Mouse (Mus musculus) kidney, adult 8-10 months (tissue): Measurements from ENCODE around the gene Hk1.

Source experiments
- DNase-seq, 2 experiments: peaks; one replicate each; pipeline ENCODE4 v3.0.0; 2022

Gene Hk1

DNA sequence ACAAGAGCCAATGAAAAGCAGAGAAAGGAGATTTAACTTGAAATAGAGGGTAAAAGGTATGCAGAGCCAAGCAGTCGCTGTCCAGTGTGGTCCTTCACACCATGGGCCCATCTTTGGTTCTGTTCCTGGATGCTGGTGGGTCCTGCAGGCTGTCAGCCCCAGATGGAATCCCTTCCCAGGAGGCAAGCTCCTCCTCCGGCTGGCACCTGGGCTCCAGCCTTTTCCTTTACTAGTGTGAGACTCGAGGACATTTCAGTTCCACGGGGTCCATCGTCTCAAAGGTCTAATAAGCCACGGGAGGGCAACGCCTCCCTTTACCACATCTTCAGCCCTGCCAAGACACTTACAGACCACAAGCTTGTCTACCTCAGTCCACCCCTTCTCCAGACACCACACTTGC is 60.6 kb downstream of the Hk1 start:
- no peak for DNase-seq

DNA sequence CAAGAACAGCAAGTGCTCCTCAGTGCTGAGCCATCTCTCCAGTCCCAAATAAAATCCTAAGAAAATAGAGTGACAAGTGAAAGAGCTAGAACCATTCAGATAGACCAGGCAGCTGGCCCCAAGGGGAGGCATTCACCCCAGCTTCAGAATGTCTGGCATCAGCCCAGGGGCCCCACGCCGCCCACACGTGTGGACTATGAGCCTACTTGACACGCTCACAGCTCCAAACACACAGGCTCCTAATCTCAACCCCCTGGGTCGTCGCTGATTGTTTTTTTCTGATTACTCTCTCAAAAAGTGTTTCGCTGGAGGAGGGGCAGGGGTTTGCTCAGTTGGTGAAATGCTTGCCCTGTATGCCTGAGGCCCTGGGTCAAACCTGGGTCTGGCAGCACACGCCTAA is 63.2 kb downstream of the Hk1 start:
- DNase-seq, result no peak

DNA sequence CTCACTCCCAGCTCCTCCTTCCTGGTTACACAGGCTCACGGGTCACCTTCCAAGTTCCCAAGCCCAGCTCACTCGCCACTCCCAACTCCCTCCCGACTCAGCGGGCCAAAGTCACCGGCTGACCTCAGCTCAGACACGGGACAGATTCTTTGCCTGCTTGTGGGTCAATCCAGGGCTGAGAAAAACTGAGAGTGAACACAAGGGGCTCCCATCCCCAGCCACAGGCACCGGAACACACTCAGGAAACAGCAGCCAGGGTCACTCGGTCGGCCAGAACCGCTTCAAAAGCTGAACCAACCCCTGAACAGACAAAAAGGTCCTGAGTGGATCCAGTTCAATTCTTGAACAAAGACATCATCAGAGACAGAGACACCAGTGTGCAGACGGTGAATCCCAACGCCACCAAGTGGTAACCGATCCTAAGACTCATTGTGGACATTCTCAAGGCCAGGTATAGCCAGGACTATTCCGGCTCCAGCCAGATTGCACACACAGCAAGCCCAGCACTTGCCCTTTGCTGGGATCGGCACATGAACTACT is 65.8 kb downstream of the Hk1 start:
- peak; percentile 67 to 77 for DNase-seq

DNA sequence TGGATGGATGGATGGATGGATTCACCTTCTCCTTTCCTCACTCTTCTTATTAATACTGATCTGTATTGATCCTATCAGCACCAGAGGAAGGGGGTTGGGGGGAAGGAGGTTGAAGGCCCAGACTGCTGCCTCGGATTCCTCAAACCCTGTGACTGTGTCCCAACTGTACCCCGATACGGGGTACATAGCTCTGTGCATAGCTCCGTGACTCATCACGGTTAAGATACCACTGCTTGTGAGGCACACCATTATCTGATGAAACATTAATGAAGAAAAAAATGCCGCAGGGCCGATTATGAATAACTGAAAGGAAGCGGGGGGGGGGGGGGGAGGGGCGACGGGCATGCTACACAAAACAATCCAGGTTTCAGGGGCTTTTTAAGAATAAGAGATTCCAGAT is 66.6 kb downstream of the Hk1 start:
- DNase-seq, result no peak

DNA sequence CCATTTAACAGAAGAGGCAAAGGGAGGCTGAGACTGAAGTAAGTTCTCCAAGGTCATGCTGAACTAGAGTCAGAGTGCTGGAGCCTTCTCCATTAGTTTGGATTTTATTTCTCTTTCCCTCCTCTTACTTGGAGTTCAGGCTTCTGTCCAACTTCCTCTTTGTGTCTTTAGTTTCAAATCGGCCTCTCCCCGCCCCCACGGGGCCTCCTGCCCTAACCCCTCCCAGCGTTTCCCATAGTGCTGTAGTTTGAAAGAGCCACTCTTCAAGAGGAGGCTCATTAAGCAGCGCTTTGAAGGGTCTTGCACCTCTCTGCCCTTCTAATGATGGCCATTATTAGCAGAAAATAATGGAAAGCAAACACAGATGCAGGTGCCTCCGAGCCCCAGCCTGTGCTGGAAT is 68.2 kb downstream of the Hk1 start:
- peak; percentile 64 to 68 for DNase-seq

DNA sequence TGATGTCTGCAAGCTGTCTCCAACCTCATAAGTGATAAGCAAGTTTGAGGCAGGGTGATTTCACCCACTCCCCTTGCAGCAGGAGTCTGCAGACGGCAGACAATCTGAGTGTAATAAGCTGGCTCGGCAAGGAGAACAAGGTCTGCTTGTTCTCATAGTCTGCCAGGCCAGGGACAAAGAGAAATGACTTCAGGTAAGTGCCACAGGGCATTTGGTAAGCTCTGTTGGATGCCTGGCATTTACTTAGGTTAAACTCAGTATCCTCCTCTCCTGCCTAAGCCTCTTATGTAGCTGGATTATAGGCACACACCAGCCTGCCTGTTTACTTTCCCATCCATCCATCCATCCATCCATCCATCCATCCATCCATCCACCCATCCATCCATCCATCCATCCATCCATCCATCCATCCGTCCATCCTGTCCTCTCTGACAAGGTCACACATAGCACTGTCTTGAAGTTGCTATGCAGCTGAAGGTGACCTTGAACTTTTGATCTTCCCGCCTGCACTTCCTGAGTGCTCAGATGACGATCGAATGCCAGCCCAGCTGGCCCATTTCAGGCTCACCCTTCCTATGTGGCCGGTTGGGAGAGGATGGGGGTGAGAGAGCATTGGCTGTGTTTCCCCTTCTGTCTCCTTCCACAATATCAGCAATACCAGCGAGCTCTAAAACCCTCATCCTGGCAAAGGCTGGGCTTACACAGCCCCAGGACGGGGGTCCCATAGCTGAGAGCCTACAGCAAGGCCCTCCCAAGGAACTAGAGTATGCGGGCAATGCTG is 69.3 kb downstream of the Hk1 start:
- no peak for DNase-seq

DNA sequence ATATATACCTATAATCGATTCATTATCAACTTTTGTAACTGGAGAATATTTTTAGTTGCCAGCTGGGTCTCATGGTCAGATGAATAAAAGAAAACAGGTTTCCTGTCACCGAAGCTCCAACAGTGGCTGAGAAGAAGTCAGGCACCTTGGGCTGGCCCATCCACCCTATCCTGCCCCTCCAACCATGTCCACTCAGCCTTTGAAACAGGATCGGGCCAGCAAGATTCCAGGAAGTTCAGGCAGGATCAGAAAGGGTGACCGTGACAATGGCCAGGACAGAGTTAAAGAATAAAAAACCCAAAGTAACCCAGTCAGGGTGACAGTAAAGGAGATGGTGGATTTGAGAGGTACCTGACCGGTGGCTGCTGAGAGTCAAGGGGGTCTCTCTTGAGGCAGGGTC is 70.1 kb downstream of the Hk1 start:
- DNase-seq, result no peak

DNA sequence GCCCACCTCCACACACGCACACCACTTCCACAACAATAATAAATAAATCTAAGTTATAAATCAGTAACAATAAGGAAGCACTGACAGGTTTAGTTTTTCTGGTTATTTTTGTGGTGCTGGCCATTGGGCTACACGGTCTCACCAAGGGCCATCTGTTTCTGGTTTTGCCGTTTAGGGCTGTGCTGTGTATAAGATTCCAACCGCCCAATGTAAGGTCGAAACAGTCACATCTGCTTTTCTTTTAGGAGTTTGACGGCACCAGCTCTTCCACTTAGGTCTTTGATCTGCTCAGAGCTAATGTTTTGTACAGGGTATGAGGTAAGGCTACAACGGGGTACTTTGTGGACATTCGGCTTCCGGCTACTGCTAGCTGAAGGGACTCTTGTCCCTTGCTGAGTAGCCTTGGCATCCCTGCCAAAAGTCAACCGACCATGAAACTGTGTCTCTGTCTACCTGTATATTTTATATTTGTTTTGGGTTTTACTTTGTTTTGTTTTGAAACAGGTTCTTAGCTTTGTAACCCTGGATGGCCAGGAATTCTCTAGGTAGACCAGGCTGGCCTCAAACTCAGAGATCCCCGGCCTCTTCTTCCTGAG is 70.7 kb downstream of the Hk1 start:
- peak in 1 of 2 experiments; percentile 60 for DNase-seq

DNA sequence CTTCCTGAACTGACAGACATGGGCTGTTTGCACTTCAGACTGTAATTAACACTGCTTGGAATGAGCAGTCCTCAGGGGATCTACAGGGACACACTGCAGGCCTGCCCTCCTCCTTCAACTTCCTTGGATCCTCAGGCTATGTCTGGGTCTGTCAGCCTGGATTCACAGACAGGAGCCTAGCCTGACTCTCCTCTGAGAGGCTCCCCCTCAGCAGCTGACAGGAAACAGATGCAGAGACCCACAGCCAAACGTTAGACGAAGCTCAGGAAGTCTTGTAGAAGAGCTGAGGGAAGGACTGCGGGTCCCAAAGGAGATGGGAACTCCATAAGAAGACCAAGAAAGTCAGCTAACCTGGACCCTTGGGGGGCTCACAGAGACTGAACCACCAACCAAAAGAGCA is 73.2 kb downstream of the Hk1 start:
- no peak for DNase-seq

DNA sequence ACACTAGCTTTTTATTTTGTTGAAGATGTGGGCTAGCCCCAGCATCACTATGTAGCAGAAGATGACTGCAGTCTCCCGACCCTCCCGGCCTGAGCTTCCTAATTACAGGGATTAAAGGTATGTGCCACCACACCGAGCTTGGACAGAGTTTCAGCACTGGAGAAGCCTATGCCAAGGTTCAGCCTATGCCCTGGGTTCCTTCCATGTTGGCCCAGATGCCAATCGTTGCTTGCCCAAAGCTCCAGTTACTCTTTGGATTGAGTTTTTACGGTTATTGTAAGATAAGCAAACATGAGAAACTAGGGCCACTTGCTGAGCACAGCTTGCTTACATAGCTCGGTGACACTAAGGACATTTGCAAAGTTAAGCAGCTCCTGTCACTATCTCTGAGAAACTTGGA is 74.6 kb downstream of the Hk1 start:
- DNase-seq, result no peak

DNA sequence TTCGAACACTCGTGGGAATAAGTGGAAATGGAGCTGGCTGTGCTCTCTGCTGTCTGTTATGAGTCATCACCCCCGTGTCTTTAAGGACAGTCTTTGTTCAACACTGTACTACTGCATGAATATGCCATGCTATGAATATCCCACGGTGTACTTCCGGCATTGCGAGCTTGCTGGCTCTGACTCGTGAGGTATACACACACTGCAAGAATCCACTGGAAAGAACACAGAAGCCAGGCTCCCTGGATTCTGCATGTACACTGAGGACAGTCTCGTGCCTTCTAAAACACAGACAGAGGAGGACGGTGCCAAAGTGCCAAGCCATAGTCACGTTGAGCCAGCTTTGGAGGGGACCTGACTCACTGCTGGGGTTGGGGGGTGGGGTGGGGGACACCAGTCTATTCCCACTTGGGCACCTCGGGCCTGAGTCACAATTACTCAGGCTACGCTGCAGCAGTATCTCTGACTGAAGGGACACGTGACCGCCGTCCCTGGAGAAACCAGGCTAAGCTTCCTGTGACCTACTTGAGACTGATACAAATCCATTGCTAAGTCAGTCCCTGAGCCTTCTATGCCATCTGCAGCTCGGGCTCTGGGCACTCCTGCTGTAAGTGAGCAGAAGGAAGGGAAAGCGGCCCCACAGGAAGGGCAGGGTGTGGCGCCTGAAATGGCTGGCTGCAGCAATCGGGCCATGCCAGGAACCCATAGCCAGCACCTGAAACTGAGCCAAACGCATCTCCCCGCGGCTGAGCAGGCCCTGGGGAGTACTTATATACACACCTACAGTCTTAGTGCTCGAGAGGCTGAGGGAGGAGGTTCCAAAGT is 79.5 kb downstream of the Hk1 start:
- no peak for DNase-seq

DNA sequence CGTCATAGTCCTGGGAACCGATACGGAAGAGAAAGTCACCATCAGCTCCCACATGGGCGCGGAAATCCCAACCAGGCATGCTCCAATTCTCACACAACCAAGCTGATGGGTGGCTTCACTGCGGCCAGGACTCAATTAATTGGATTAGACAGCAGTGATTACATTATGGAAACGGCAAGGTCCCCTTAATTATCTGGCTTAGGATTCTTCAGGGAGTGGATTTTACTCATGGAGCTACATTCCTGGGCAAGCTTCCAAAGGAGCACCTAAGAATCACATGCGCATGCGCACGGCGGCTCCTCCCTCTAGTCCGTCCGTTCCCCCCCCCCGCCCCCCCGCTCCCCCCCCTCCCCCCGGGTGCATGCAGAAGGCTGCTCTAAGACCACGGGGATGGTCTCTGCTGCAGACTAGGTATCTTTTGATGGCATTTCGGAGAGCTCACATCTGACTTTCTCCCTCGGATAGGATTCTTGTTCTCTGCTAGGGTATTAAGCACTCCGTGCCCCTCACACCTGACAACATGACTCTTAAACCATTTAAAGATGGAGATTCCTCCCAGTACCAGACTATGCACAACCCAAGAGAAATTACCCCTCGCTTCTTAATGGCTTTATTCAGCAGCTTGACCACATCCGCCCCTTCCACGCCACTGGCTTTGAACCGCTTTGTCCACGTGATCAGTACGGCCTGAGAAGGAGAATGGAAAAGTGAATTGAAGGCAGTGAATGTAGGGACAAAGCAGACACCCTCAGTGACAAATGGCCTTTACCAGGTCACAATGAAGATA is 83.4 kb downstream of the Hk1 start:
- no peak for DNase-seq

DNA sequence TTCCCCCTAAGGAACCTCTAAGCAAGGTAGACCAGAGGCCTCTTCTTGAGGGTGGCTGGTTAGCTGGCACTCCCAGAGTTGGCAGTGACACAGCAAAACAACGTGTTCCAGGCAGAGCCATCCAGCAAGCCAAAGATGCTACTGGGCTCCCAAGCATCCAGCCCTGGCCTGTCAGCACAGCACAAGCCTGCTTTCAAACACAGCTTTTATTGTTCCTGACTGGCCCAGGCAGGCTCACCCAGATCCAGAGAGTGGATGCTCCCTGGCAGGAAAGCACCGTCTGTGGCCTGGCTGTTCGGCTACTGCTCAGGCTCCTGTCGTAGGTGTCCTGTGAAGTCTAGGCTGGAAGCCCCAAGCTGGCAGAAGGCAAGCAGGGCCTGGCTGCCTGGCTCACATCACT is 85.6 kb downstream of the Hk1 start:
- no peak for DNase-seq

DNA sequence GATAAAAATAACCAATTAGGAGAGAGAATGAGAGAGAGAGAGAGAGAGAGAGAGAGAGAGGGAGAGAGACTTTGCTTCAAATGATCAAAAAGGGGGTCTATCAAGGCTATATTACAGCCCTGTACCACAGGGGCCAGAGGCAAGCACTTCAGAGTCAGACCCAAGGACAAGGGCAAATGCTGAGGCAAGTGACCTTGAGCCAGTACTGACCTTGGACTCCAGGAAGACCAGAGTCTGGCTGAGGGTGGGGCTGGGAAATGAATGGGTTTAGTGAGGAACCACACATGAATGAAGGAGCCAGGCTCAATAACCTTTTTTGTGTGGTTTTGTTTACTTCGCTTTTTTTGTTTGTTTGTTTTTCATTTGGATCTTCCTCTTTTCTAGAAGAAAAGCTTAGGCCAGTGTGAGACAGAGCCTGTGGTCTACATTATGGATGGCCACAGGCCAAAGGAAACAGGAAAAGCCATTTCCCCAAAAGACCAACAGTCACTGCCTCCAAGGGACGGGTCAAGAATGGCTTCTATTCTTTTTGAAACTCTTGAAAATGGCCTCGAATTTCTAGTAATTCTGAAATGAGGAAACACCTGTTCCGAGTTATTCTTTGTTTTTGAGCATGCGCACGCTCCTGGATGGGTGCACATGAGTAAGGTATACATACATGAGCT is 92.1 kb downstream of the Hk1 start:
- DNase-seq, result peak in 1 of 2 experiments; percentile 36

DNA sequence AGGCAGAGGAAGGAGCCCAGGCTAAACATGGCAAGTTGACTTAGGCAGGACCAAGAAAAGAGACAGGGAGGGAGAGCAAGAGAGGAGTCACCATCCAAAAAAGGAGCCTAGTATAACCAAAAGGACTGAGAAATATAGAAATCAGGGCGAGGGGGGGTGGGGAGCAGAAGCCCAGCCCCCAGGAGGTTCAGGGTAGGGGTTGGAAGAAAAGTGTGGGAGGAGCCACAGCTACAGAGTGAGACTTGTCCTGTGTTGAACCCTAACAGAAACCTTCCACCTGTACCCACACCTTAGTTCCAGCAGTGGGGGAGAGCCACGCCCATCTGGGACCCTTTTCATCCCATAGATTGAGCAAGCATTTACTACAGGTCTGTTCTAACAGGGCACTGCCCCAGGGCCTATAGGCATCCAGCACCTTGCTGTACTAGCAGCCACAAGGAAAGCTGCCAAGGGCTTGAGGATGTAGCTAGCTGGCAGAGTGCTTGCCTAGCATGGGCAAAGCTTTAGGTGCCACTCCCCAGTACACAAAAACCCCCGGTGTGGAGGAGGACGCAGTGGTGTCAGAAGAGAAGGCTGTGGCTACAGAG is 96.4 kb downstream of the Hk1 start:
- no peak for DNase-seq

DNA sequence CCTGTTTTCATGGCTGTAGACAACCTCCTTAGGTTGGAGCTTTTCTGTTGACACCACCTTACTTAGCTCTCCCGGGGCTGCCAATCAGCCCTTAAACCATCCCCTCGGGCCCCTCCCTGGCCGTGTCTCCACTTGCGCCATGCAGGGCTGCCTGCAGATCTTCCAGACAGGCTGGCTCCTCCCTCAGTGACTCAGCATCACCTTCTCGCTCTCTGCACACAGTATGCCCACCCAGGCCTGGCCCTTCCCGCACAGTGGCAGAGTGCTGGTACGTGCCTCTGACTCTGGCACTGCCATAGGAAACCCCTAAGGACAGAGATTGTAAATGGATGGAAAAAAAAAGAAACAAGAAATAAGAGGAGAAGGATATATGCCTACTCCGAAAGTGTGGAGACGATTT is 96.9 kb downstream of the Hk1 start:
- no peak for DNase-seq

DNA sequence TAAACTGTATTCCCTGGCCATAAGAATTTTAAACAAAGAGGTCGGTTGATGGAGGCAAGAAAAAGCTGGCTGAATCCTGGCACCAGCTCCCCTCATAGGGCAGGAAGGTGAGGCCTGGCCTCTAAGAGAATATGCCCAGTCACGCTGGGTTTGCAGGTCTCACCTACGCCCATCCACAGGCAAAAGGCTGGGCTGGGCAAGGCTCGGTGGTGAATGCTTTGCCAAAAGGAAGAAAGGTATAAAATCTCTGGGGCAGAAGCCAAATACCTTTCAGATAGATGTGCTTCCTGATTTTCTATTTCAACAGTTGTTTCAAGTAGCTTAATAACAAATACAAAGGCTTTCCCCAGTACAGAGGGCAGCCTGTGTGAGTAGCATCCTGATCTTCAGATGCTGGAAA is 100.0 kb downstream of the Hk1 start:
- DNase-seq, result no peak

DNA sequence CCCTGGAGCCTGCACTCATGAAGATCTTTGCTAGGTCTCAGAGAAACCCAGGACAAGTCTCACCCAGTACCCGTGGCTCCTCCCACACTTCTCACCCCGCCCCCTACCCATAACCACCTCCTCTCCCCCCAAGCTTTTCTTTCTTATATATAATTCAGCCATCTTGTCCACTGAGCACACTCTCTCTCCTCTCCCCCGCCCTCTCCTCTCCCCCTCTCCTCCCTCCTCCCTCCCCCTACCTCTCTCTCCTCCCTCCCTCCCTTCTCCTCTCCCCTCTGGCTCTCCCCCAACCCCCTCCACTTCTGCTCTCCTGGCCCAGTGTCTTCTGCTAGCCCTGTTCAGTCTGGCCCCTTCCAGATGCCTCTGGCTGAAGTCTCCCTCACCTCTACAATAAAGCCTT is 100.6 kb downstream of the Hk1 start:
- peak in 1 of 2 experiments; percentile 21 for DNase-seq

DNA sequence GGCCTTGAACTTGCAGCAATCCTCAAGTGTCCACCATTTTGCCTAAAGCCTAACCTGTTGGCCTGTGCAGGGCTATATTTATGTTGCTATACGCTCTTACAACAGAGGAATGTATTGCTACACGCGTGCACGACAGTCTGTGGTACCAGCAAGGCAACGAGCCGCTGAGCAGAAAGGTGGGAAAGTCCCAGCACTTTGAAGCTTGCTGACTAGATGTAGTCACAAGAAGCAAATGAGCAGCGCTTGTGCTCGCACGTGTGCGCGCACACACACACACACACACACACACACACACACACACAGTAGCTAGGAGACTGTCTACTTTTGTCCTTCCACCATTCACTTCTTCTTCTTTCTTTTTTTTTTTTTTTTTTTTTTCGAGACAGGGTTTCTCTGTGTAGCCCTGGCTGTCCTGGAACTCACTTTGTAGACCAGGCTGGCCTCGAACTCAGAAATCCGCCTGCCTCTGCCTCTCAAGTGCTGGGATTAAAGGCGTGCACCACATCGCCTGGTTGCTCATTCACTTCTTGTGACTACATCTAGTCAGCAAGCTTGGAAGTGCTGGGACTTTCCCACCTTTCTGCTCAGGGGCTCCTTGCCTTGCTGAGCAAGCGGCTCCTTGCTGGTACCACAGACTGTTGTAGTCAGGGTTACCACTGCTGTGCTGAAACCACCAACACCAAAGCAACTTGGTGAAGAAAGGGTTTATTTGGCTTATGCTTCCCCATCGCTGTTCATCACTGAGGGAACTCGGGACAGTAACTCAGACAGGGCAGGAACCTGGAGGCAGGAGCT is 102.0 kb downstream of the Hk1 start:
- no peak for DNase-seq

DNA sequence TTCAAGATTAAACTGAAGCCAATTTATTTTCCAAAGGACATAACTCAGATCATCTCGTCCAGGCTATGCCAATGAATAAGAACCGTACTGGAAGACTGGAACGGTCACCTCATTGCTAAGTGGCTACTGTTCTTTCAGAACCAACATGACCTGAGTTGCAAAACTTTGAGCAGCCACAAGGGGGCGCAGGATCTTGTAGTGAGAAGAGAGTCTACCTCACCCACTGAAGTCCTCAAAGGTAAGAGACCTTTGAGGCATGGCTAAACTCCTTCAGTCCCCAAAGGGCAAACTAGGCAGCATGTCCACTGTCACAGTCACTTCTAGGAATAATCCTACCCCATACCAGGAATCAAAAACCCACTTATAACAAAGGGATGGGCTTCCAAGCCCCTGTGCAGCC is 104.5 kb downstream of the Hk1 start:
- peak; percentile 70 to 91 for DNase-seq

DNA sequence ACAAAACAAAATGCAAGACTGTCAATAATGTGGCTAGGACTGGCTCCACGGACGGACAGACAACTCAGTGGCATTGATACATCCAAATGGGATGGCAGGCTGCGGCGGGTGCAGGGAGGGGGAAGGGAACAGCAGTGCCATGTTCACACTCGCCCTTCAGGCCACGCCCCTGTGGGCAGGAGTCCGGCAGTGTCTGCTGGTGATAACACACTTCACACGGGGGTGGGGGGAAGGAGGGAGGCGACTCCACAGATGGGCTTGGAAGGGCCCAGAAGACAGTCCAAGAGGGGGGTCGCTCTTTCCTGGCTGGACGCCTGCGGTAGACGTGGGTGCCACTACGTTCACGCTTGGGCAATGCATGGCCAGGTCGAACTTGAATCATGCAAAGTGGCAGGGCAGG is 110.4 kb downstream of the Hk1 start:
- DNase-seq, result no peak
